ENCODE assay signal across 8 mouse cellular contexts in genomic region chr5:23616270-23617103, GRCm38 (mm10).
A peak's percentile ranks its signal among the peaks of the same experiment; 100 is the strongest.
DNase-seq lines count a peak whose midpoint lies in the region; ATAC-seq lines count a peak whose summit lies in the region.

No protein-coding gene starts in this region.

- peak; percentile 55 for DNase-seq in gastrocnemius, adult 18-20 months (ENCODE audit: low spot score)
- DNase-seq in gastrocnemius, postnatal 36 days = no peak
- peak; percentile 59 to 71 for DNase-seq in cerebellum, postnatal 36 days
- DNase-seq in frontal cortex, postnatal 36 days (ENCODE audit: low spot score in 2 of 2) = peak; percentile 43 to 80
- peak; percentile 63 for DNase-seq in hindlimb bud, embryonic 11.5 days (ENCODE audit: extremely low spot score, low read depth, low spot score)
- peak; percentile 34 to 45 for DNase-seq in left cerebral cortex, adult 8-10 months (ENCODE audit: low spot score in 2 of 2)
- peak; percentile 50 for DNase-seq in right cerebral cortex, postnatal 14 days

- intact Hi-C loops in gastrocnemius, postnatal 36 days (cut with DNase I) = no loop called here

- ATAC-seq in megakaryocyte, adult 5-6 weeks (ENCODE audit: poor library complexity, severe bottlenecking) = peak; percentile 84

Comparison
In these comparisons a context has a peak if more than half of its experiments do, and no peak if none do; other contexts are left out.
1. DNase-seq: peak in gastrocnemius, adult 18-20 months (single experiment), cerebellum, postnatal 36 days (2 of 2), frontal cortex, postnatal 36 days (2 of 2), hindlimb bud, embryonic 11.5 days (single experiment), left cerebral cortex, adult 8-10 months (2 of 2) and right cerebral cortex, postnatal 14 days (single experiment); none in gastrocnemius, postnatal 36 days (0 of 2).